Mouse (Mus musculus) megakaryocyte, embryonic 14.5 days (primary cell): ENCODE measurements around the gene Tymp. TPM values are rescaled to one million over a fixed set of nuclear protein-coding genes. Genes with fewer than 3 reads are reported as not detected.

Experiments
- H3K27me3 ChIP-seq: replicated peaks from 2 replicates; pipeline ENCODE3; 2012; ENCODE audit warnings: inconsistent platforms
- H3K36me3 ChIP-seq: replicated peaks from 2 replicates; pipeline ENCODE3; 2012; ENCODE audit warnings: low read length, inconsistent platforms, mixed read lengths
- H3K4me1 ChIP-seq: 2 replicates; pipeline ENCODE4 v1.6.1; 2012; ENCODE audit warnings: inconsistent platforms
- H3K4me3 ChIP-seq: replicated peaks from 2 replicates; pipeline ENCODE3; 2012; ENCODE audit warnings: moderate library complexity, mild to moderate bottlenecking, inconsistent platforms
- H3K9me3 ChIP-seq: 2 replicates; pipeline ENCODE4 v1.6.1; 2012; ENCODE audit warnings: inconsistent platforms
- FLI1 ChIP-seq: IDR thresholded peaks from 2 replicates; pipeline ENCODE4 v1.6.1; 2012; ENCODE audit warnings: low read length, inconsistent platforms, mixed read lengths
- GATA1 ChIP-seq: IDR thresholded peaks from 3 replicates; pipeline ENCODE4 v1.6.1; 2012; ENCODE audit warnings: mixed read lengths, low read length, inconsistent platforms, borderline replicate concordance
- polyA plus RNA-seq: library from polyadenylated mRNA; stranded (reverse); fragments of >175 nt; gene quantifications from 2 replicates; pipeline ENCODE4 v1.2.3, GENCODE M21; 2012; ENCODE audit warnings: low replicate concordance; ENCODE audit not compliant: insufficient read depth

The Tymp gene
- polyA plus RNA-seq, 1 experiment: 0.41 TPM

GRCm38 (mm10) chr15:89339696-89340095 lies 37.1 kb downstream of the Tymp start:
- H3K9me3 ChIP-seq: no peaks in the 10 kb centered on the region
- H3K36me3 ChIP-seq: no peaks in the 10 kb centered on the region
- H3K4me3 ChIP-seq: no peak overlapping the region
- peaks cover 28% of the 10 kb centered on the region for H3K27me3 ChIP-seq
- peaks cover 8% of the 10 kb centered on the region for H3K4me1 ChIP-seq
- TF ChIP-seq GATA1 (no peak), FLI1 (no peak)

- peaks cover 8% of the 10 kb centered on the region for H3K4me1 ChIP-seq
- no peaks in the 10 kb centered on the region for H3K9me3 ChIP-seq
- H3K4me3 ChIP-seq: no peak overlapping the region
- no peaks in the 10 kb centered on the region for H3K36me3 ChIP-seq
- peaks cover 36% of the 10 kb centered on the region for H3K27me3 ChIP-seq
- TF ChIP-seq GATA1 (no peak), FLI1 (no peak)
Observed at GRCm38 (mm10) chr15:89336422-89336821, 40.4 kb downstream of the Tymp start.

- no peaks in the 10 kb centered on the region for H3K36me3 ChIP-seq
- H3K9me3 ChIP-seq: no peaks in the 10 kb centered on the region
- H3K4me1 ChIP-seq: peaks cover 6% of the 10 kb centered on the region; the same call in 1 of the 2 replicates
- no peak for TF ChIP-seq GATA1
- no peak for TF ChIP-seq FLI1
- H3K4me3 ChIP-seq: no peak overlapping the region
- peaks cover 33% of the 10 kb centered on the region for H3K27me3 ChIP-seq
Observed at GRCm38 (mm10) chr15:89334774-89335537, 41.9 kb downstream of the Tymp start.

- Histone ChIP-seq H3K4me1 (no peaks in the 10 kb centered on the region), H3K4me3 (no peak within 1 kb of the TSS), H3K27me3 (peaks cover 33% of the 10 kb centered on the region), H3K36me3 (no peaks in the 10 kb centered on the region), H3K9me3 (no peaks in the 10 kb centered on the region)
- TF ChIP-seq FLI1: no peak
- no peak for TF ChIP-seq GATA1
Observed at GRCm38 (mm10) chr15:89334271-89334670, 42.6 kb downstream of the Tymp start, which contains the start of gene Miox. Gene Miox, plus strand, starts transcription at chr15:89334398.

GRCm38 (mm10) chr15:89326441-89326840 lies 50.4 kb downstream of the Tymp start:
- Histone ChIP-seq H3K9me3 (no peaks in the 10 kb centered on the region), H3K4me3 (no peak overlapping the region), H3K4me1 (peaks cover 23% of the 10 kb centered on the region), H3K36me3 (no peaks in the 10 kb centered on the region), H3K27me3 (peaks cover 47% of the 10 kb centered on the region)
- TF ChIP-seq GATA1: no peak
- TF ChIP-seq FLI1: no peak

GRCm38 (mm10) chr15:89323656-89324055 lies 53.2 kb downstream of the Tymp start:
- peaks cover 47% of the 10 kb centered on the region for H3K27me3 ChIP-seq
- no peaks in the 10 kb centered on the region for H3K9me3 ChIP-seq
- no peaks in the 10 kb centered on the region for H3K36me3 ChIP-seq
- peaks cover 35% of the 10 kb centered on the region for H3K4me1 ChIP-seq
- TF ChIP-seq GATA1: no peak
- no peak for TF ChIP-seq FLI1
- no peak overlapping the region for H3K4me3 ChIP-seq

- Histone ChIP-seq H3K4me3 (peak within 1 kb of the TSS; percentile 85), H3K4me1 (peaks cover 35% of the 10 kb centered on the region), H3K9me3 (no peaks in the 10 kb centered on the region), H3K36me3 (no peaks in the 10 kb centered on the region), H3K27me3 (peaks cover 44% of the 10 kb centered on the region)
- TF ChIP-seq FLI1: no peak
- no peak for TF ChIP-seq GATA1
Observed at GRCm38 (mm10) chr15:89322670-89323522, 53.9 kb downstream of the Tymp start, which contains the start of gene Adm2. Gene Adm2, plus strand, starts transcription at chr15:89322720.

Other genes starting within 250 kb of the Tymp start
- 3.8 and 7.9 TPM in 2 replicates for gene Hdac10, start 248.3 kb downstream of the Tymp start, polyA plus RNA-seq
- gene Mapk12, start 236.3 kb downstream of the Tymp start, polyA plus RNA-seq: not detected in 2 replicates
- gene Mapk11, start 227.4 kb downstream of the Tymp start, polyA plus RNA-seq: 0.29 TPM in 1 of 2 replicates, not detected in the other
- gene Plxnb2, start 196.3 kb downstream of the Tymp start, polyA plus RNA-seq: 71.6 and 100 TPM in 2 replicates
- gene Dennd6b, start 180.5 kb downstream of the Tymp start, polyA plus RNA-seq: 3.6 and 10.0 TPM in 2 replicates
- gene Ppp6r2, start 165.5 kb downstream of the Tymp start, polyA plus RNA-seq: 20.7 and 31.2 TPM in 2 replicates
- 171 and 172 TPM in 2 replicates for gene Sbf1, start 61.7 kb downstream of the Tymp start, polyA plus RNA-seq
- 4.0 TPM in 1 of 2 replicates, not detected in the other for gene Adm2, start 54.3 kb downstream of the Tymp start, polyA plus RNA-seq
- gene Miox, start 42.6 kb downstream of the Tymp start, polyA plus RNA-seq: not detected in 2 replicates
- gene Lmf2, start 21.4 kb downstream of the Tymp start, polyA plus RNA-seq: 65.0 and 111 TPM in 2 replicates
- 21.9 and 44.6 TPM in 2 replicates for gene Ncaph2, start 21.3 kb downstream of the Tymp start, polyA plus RNA-seq
- gene Sco2, start 3.2 kb downstream of the Tymp start, polyA plus RNA-seq: 47.2 and 56.7 TPM in 2 replicates
- gene Odf3b, start 2.2 kb upstream of the Tymp start, polyA plus RNA-seq: 16.5 and 19.6 TPM in 2 replicates
- 0.07 TPM in 1 of 2 replicates, not detected in the other for gene Klhdc7b, start 7.9 kb upstream of the Tymp start, polyA plus RNA-seq
- not detected in 2 replicates for gene Syce3, start 33.5 kb upstream of the Tymp start, polyA plus RNA-seq
- 0.31 TPM in 1 of 2 replicates, not detected in the other for gene Cpt1b, start 48.8 kb upstream of the Tymp start, polyA plus RNA-seq
- not detected in 2 replicates for gene C730034F03Rik, start 52.5 kb upstream of the Tymp start, polyA plus RNA-seq
- gene Gm44502, start 52.7 kb upstream of the Tymp start, polyA plus RNA-seq: 0.13 and 0.50 TPM in 2 replicates
- 27.6 and 63.0 TPM in 2 replicates for gene Chkb, start 52.9 kb upstream of the Tymp start, polyA plus RNA-seq
- gene Mapk8ip2, start 76.9 kb upstream of the Tymp start, polyA plus RNA-seq: not detected in 2 replicates
- gene Arsa, start 100.4 kb upstream of the Tymp start, polyA plus RNA-seq: 82.1 and 91.3 TPM in 2 replicates
- 37.4 and 85.0 TPM in 2 replicates for gene Shank3, start 122.6 kb upstream of the Tymp start, polyA plus RNA-seq
- 0.49 and 3.0 TPM in 2 replicates for gene Acr, start 191.3 kb upstream of the Tymp start, polyA plus RNA-seq
- gene Rabl2, start 214.9 kb upstream of the Tymp start, polyA plus RNA-seq: 15.1 TPM in 1 of 2 replicates, not detected in the other